Mouse (Mus musculus): Measurements from ENCODE around the gene Fbxw17.
A peak's percentile ranks its signal among the peaks of the same experiment; 100 is the strongest.
"Not testable (repeated sequence)": the region's sequence is repeated elsewhere in the genome, so short reads cannot be mapped to it uniquely, and the experiment has no call there.

Fbxw17 gene

DNA sequence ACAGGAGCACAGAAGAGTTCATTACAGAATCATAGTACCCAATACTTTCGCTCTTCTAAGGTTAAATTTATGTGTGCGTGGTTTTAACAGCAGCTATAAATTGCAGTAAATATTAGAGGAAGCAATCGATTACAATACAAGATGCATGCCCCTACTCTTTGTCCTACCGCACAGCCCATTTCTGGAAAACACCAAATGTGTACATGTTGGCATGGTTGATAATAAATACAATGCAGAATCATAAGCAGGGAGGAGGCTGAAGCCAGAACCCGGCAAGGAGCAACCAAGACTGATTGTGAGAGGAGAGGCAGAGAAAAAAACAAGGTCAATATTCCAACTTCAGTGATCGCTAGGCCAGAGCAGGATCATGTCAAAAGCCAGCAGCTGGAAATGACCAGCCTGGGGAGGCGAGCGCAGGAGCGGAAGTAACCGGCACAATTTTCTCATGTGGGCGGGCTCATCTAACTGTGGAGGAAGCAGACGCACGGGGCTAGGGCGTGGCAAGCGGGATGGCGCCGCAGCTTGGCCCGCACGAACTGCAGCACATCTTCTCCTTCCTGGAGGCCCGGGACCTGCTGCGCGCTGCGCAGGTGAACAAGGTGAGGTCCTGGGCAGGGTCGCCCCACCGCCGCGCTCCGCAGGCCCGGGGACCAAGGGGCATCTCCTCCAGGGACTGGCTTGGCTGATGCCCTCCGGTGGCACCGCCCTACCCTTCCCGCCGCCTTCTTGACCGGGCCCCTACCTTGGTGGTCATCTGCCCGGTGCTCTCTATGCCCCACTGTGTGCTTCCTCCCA is at the start of gene Fbxw17:
Fbxw17 (plus strand) TSS at position 476 of the 795 bp plus-strand sequence.
- peak; percentile 75 for DNase-seq (ENCODE audit: low spot score)

DNA sequence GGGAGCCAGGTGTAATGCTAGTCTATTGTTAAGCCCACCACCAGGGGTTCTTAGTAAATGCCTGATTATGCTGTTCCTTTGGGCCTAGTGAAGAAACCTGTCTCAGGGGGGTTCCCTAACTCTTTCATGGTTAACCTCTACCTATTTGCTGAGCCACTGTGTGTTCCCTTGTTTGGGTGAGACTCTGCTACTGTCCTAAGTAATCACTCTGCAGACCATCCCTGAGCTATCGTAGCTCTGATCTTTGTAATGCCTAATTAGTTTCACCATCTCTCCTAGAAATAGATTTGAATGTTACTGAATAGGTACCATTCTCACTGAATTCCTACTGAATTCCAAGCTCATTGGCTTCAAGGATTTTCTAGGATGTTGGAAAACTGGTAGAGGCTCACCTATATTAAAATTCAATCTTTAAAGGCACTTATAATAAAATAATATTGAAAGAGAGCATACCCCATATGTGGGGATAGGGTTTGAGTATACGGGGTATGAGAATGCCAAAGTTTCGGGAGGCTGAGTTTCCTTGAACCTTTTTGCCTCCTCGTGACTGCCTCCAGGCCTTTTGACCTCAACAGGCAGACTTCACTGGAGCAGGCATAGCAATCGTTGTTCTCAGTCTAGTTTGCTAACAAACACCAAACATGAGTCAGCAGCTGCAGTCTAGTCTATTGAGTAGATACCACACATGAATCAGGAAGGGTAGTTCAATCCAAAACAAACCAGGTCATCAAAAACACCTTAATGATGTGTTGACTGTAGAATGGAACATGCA is 44.5 kb upstream of the Fbxw17 start:
- not testable (repeated sequence) for DNase-seq (ENCODE audit: low spot score)

DNA sequence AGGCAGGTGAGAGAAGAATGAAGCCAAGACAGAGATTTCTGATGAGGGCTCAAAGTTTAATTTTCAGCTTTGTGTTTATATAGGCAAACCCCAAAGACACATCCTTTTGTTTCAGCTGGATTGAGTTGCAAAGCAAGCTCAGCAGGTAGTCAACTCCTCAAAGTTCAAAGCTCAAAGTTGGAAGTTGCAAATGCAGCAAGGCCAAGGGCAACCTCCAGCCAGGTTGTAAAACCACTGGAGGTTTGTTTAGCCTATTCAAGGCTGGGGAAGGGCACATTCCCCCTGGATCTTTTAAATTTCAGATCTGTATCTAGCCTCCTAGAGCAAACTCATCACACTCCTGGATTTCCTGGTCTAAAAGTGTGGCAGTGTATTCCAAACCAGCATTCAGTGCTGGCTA is 28.5 kb upstream of the Fbxw17 start:
- peak; percentile 28 for DNase-seq (ENCODE audit: low spot score)

DNA sequence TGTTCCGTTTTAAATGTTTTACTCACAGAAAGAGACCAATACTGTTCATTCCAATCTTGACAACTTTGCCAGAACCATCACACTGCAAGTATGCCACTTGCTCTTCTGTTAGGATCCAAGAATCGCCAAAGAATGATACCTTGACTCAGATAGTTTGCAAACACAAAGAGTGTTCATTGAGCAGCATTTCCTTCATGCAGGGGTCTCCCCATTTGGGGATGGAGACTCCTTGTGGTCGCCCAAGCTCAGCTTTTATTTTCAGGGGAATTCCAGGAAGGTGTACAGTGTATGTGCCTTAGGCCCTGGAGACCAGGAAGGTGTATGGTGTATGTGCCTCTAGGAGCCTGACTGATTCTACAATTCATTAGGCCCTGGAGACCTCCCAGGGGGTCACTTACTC is 757 bp downstream of the Fbxw17 start:
- DNase-seq (ENCODE audit: low spot score): no peak

DNA sequence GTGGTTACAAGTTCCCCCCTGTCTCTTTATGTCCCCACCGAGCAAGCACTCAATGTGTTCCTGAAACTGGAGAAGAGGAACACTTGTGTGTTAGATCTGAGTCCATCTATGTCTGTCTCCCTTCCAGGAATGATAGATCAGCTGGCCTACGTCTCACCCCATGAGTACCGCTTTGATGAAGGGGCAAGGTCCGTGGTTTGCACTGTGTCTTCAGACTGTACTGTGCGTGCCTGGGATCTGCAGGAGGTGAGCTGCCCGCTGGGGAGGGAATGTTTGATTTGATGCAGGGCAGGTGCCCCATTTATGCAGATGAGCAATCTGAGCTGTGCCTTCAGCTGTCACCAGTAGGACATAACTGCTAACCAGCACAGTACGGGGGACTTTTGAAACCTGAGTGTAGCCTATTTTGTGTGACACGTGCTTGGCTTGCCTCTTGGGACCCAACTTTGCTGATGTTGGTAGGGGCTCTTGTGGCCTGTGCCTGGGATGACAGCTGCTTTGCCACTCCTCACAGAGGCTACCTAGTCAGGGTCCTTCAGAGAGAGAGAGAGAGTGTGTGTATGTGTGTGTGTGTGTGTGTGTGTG is 6.1 kb downstream of the Fbxw17 start:
- no peak for DNase-seq (ENCODE audit: low spot score)

DNA sequence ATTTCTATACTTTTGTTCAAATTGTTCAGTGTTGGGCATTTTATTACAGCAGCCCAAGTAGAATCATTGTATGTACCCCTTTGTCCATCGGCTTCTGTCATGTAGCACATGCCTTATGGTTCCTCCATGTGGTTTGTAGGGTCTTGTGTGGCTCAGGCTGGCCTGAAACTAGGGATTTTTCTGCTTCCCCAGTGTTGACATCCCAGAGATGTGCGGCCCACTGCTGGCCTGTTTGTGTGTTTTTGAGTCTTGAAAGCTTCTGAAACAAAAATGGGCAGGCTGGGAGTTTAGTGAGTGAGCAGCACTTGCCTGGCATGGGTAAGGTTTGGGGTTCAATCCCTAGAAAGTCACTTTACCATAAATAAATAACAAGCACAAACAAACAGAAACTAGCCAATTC is 6.9 kb downstream of the Fbxw17 start:
- DNase-seq (ENCODE audit: low spot score): no peak

DNA sequence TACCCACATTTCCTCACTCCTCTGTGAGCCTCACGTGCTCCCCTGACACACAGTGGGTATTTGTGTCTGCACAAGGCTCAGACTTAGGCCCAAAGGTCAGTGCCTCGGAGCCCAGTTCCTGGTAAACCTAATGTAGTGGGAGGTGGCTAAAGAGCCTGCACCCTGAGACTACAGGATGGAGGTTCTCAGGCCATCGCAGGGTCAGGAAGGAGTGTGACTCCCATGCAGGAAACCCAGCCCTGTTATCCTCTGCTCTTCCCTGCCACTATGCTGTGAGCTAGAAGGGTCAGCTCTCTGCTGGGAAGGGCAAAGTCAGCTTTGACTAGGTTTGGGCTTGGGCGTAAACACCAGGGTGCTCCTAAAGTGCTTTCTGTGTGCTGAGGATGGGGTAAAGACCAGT is 9.0 kb downstream of the Fbxw17 start:
- no peak for DNase-seq (ENCODE audit: low spot score)

DNA sequence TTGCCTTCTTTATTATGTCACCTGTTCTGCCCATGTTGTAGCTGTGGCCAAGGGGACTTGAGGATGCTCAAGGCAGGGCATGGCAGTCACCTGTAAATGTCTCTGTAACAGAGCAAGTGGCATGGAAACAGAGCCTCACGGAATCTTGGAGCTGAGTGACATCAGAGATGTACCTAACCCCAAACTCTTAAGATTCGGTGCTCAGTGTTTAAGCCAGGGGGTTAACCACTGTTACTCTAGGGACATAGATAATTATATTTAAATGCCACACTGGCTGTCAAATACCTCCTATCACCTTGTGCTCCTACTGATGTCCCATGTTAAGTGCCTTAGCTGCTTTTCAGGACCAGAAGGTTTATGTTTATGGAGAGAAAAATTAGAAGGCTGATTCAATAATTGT is 26.1 kb downstream of the Fbxw17 start, which contains the start of gene Gm47429:
Gm47429 (minus strand) TSS at position 101 of the 400 bp plus-strand sequence.
- no peak for DNase-seq (ENCODE audit: low spot score)

DNA sequence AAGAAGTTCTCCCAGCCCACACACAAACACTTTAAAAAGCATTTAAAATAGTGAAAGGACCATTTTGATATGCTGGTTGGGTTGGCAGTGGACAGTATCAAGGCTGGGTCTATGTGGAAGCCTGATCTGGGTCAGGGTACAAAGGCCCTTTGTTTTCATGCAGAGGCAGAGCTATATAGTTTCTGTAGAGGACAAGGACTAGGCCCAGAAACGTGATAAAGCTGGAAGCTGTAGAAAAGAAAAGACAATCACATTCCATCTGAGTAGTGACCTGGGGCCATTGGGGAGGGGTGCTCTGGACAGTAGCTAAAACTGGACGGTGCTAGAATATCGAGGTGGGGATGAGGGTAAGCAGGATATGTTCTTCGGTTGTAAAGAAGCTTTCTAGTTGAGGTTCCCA is 27.6 kb downstream of the Fbxw17 start:
- DNase-seq (ENCODE audit: low spot score): no peak

DNA sequence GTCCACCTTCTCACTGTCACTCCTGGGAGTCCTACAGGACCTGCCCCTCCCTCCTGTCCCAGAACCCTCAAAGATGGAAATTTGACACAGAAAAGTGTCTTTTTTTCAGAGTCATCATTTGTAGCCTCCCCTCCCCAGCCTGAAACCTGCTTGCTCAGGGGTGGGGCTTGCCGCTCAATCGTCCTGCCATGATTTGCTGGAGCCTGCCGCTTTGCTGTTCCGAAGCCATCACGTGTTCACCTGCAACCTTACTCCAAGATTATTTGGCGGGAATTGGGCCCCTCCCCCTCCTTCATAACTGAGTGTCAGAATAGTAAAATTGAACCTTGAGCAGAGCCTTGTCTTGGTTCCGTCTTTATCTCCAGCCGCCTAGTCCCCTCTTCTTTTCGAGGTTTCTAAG is 34.6 kb downstream of the Fbxw17 start:
- not testable (repeated sequence) for DNase-seq (ENCODE audit: low spot score)

DNA sequence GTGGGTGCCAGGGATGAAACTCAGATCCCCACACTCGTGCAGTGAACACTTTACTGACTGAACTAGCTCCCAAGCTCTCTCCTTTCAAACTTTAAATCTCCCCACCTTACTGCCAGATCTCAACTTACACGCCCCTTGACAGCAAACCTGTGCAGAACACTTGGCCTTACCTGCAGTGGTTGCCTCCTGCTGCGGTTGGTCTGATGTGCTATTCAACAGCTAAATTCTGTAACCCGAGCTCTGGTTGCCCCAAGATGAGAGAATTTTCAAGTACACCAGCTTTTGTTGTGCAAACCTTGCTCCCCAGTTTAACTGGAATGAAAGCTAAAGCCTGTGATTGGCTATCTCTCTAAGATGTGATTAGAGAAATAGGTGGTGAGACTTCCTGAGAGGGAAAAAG is 35.8 kb downstream of the Fbxw17 start:
- no peak for DNase-seq (ENCODE audit: low spot score)

DNA sequence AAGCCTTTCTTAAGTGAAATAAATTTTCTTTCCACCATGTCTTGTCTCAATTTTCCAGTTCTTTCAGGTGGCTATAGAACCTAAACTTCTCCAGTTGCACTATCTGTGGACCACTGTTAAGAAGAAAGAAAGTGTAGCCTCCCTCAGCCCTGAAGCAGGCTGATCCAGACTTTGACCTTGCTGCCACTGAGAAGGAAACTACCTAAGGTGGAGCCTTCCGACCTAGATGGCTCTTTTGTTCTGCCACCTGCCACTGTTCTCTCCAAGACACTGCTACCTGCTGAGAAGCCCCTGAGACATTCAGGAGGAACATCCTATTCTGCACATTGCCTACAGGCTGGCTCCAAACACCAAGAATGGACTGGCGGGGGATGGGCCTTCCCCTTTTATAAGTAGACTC is 42.8 kb downstream of the Fbxw17 start:
- not testable (repeated sequence) for DNase-seq (ENCODE audit: low spot score)

DNA sequence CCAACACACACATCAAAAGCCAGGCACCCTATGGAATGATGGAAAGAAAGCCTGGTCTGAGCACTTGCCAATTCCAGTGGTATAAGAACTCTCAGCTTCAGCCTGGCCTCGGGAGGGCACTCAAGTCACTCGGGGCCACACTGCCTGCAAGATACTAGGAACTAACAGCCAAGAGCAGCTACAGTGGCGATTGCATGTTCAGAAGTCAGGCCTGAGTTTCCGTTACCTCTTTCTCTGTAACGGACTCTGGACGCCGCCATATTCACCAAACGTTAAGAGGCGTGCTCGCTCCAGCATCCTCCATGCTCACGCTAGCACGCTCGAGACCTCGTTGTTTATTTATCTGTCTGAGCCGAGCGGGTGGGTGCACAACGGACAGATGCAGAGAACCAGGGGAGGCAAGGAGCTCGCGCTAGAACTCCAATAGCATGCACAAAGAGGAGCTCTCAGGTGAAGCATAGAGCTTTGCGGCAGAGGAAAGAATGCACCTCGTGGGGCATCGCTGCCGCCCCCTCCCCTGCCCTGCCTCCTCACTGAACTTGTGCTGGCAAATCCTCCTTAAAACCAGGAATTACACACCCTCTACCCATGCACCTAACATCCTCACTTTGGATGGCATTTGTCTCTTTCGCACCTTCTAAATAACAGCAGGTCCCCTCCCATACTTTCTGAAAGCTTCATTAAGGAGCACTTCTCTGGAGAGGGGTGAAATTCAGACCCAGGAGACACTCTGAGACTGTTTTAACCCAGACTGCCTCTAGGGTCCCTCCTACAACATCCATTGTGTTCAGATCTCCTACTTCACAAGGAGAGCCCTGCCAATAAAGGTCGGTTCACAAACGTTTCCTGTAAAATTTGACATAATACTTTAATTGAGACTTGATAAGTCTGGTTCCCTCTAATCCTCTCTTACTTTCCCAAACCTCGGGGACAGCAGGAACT is 47.2 kb downstream of the Fbxw17 start:
- DNase-seq (ENCODE audit: low spot score): no peak

DNA sequence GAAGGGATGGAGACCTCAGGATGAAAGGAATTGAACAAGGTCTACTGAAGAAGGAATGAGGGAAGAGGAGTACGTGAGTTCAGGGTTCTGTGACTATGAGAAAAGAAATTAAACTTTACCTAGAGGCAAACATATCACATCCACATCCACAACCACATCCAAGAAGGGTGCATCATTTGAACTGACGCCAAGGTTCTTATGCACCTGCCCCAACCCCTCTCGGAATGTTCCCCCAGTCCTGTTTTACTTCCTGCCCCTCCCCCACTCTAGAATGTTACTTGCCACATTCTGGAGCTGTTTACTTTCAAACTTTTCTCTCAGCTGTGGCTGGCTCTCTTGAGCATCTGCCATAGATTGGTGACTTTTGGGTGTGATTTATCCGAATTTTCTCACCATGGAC is 49.3 kb downstream of the Fbxw17 start, which contains the start of gene Nutm2:
Nutm2 (plus strand) TSS at position 301 of the 400 bp plus-strand sequence.
- DNase-seq (ENCODE audit: low spot score): no peak
